Mouse (Mus musculus): Measurements from ENCODE around the gene Chchd2.
"Not testable (repeated sequence)": the region's sequence is repeated elsewhere in the genome, so short reads cannot be mapped to it uniquely, and the experiment has no call there.

Chchd2 gene

GRCm38 (mm10) chr5:129886911-129887636, at the start of gene Chchd2:
Gene Chchd2 (minus strand): TSS chr5:129887470.
- DNase-seq = peak; percentile 99

- DNase-seq = no peak
Measured at GRCm38 (mm10) chr5:129936941-129937340, 49.7 kb upstream of the Chchd2 start.

- no peak for DNase-seq
Measured at GRCm38 (mm10) chr5:129929924-129930855, 42.9 kb upstream of the Chchd2 start.

GRCm38 (mm10) chr5:129925933-129926332, 38.7 kb upstream of the Chchd2 start:
- no peak for DNase-seq

GRCm38 (mm10) chr5:129924820-129925452, 37.7 kb upstream of the Chchd2 start:
- DNase-seq = no peak

GRCm38 (mm10) chr5:129921972-129922371, 34.7 kb upstream of the Chchd2 start:
- DNase-seq = no peak

- DNase-seq = no peak
Measured at GRCm38 (mm10) chr5:129919320-129919719, 32.0 kb upstream of the Chchd2 start.

- no peak for DNase-seq
Measured at GRCm38 (mm10) chr5:129918752-129919151, 31.5 kb upstream of the Chchd2 start.

- no peak for DNase-seq
Measured at GRCm38 (mm10) chr5:129918065-129918651, 30.9 kb upstream of the Chchd2 start.

GRCm38 (mm10) chr5:129915491-129915890, 28.2 kb upstream of the Chchd2 start:
- DNase-seq = not testable (repeated sequence)

- no peak for DNase-seq
Measured at GRCm38 (mm10) chr5:129914024-129914423, 26.8 kb upstream of the Chchd2 start.

- no peak for DNase-seq
Measured at GRCm38 (mm10) chr5:129909591-129909990, 22.3 kb upstream of the Chchd2 start.

GRCm38 (mm10) chr5:129909147-129909546, 21.9 kb upstream of the Chchd2 start:
- DNase-seq = no peak

GRCm38 (mm10) chr5:129908242-129908965, 21.1 kb upstream of the Chchd2 start, which contains the start of gene Nupr1l:
Gene Nupr1l (plus strand): TSS chr5:129908540.
- peak; percentile 85 for DNase-seq

GRCm38 (mm10) chr5:129907775-129908174, 20.5 kb upstream of the Chchd2 start:
- DNase-seq = no peak

GRCm38 (mm10) chr5:129898449-129898848, 11.2 kb upstream of the Chchd2 start, which contains the start of gene Phkg1:
Gene Phkg1 (minus strand): TSS chr5:129898549.
- no peak for DNase-seq

- DNase-seq = peak; percentile 88
Measured at GRCm38 (mm10) chr5:129895198-129896088, 8.2 kb upstream of the Chchd2 start, which contains the start of gene Zbed5. Gene Zbed5 (plus strand): TSS chr5:129895723.

GRCm38 (mm10) chr5:129890390-129890789, 3.1 kb upstream of the Chchd2 start:
- not testable (repeated sequence) for DNase-seq

GRCm38 (mm10) chr5:129886271-129886670, 999 bp downstream of the Chchd2 start:
- no peak for DNase-seq

- DNase-seq = no peak
Measured at GRCm38 (mm10) chr5:129879888-129880287, 7.4 kb downstream of the Chchd2 start.

GRCm38 (mm10) chr5:129878946-129879345, 8.3 kb downstream of the Chchd2 start:
- no peak for DNase-seq

Measured in cerebellum, adult 9-10 months (tissue).